Mouse (Mus musculus): ENCODE data around the gene Dsp. TPM values are rescaled to one million over a fixed set of nuclear protein-coding genes. Genes with fewer than 3 reads are reported as not detected.

The Dsp gene
- 341 TPM for polyA plus RNA-seq (2014; fragmentation: Illumina TruSeq; extraction: RNeasy Lipid Tissue Mini Kit (QIAGEN cat#74804); ENCODE audit: low read depth, low replicate concordance)

GRCm38 (mm10) chr13:38151069-38151588 is at the start of gene Dsp:
Gene Dsp, plus strand, starts transcription at chr13:38151294.

DNA sequence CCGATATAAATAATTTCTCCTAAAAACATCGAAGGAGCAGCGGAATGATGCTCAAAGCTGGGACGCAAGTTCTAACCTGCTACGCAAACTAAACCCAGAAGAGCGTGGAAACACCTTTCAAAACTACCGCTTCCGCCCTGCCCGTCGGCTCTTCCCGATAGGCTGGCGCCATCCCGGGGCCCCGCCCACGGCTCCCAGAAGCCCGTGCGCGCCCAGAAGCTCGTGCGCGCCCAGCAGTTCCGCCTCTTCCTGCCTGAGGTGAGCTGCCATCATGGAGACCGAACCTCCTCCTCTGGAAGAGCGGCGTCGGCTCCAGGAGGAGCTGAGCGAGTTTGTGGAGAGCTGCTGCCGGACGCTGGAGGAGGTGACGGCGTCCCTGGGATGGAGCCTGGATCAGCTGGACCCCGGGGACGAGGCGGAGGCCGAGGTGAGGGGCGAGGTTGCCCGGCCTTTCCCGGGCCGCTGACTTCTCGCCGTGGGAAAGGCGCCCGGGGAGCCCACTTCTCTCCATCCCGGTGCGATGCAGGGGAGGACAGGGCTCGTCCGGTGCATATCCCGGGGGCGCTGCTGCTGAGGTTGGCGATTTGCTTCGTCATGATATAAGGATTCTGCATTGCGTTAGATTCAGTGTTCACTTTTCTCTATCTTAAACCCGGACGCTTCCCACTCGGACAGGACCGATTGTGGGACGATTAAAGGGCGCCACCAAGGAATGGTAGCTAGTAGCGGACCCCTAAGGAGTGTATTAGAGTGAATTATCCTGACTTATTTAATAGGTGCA is 53.8 kb downstream of the Dsp start, which contains the start of gene Snrnp48:
Gene Snrnp48 (plus strand): TSS at position 237 of the 781 bp plus-strand sequence.

Other genes starting within 250 kb of the Dsp start
- 25.0 TPM for gene Ssr1, start 157.1 kb upstream of the Dsp start, polyA plus RNA-seq (2014; fragmentation: Illumina TruSeq; extraction: RNeasy Lipid Tissue Mini Kit (QIAGEN cat#74804); ENCODE audit: low read depth, low replicate concordance)
- gene Riok1, start 114.3 kb upstream of the Dsp start, polyA plus RNA-seq (2014; fragmentation: Illumina TruSeq; extraction: RNeasy Lipid Tissue Mini Kit (QIAGEN cat#74804); ENCODE audit: low read depth, low replicate concordance) = 14.6 TPM
- 0.79 TPM for gene Cage1, start 114.2 kb upstream of the Dsp start, polyA plus RNA-seq (2014; fragmentation: Illumina TruSeq; extraction: RNeasy Lipid Tissue Mini Kit (QIAGEN cat#74804); ENCODE audit: low read depth, low replicate concordance)
- gene Snrnp48, start 53.6 kb downstream of the Dsp start, polyA plus RNA-seq (2014; fragmentation: Illumina TruSeq; extraction: RNeasy Lipid Tissue Mini Kit (QIAGEN cat#74804); ENCODE audit: low read depth, low replicate concordance) = 20.6 TPM
- 17.4 TPM for gene Bmp6, start 193.8 kb downstream of the Dsp start, polyA plus RNA-seq (2014; fragmentation: Illumina TruSeq; extraction: RNeasy Lipid Tissue Mini Kit (QIAGEN cat#74804); ENCODE audit: low read depth, low replicate concordance)

Measured in heart, adult 10 weeks (tissue).